In the genomic region with DNA sequence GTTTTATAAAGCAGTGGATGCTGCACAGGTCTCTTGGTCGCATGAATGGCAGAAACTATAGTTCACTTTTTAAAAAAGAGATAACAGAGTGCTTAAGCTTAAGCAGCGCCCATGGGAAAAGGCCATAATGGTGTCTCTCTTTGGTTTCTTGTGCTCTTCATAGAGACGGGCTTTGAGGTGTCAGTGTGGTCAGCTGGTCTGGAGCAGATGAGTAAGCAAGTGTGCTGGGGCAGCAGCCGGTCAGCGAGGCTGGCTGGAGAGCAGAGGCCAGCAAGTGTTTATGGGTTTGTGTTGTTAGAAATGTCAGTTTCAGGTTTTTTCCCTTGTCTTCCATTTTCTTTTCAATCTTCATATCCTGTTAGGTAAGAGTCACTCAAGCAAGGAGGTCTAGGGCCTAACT, we compare ENCODE assay signal across 17 mouse cellular contexts. TPM values are rescaled to one million over a fixed set of nuclear protein-coding genes. Genes with fewer than 3 reads are reported as not detected.
A peak's percentile ranks its signal among the peaks of the same experiment; 100 is the strongest.
DNase-seq lines count a peak whose midpoint lies in the region; TF ChIP-seq lines count a peak whose summit lies in the region.
"Had no signal": no experiment of that assay in that cellular context is flagged by ENCODE, and none has a peak within 500 bp of the region (broad histone marks: within the 10 kb centered on the region; RNA-seq: fewer than 3 reads in every experiment).

No protein-coding gene starts in this region.

- H3K9me3 ChIP-seq in CH12.LX (replicated peaks; ENCODE audit: low read length), result no peaks in the 10 kb centered on the region
- H3K9me3 ChIP-seq: embryonic facial prominence, embryonic 13.5 days; hindbrain, embryonic 15.5 days; limb, embryonic 13.5 days; liver, embryonic 15.5 days; midbrain, embryonic 12.5 days; neural tube, embryonic 13.5 days; stomach, embryonic 15.5 days had no signal

- peak overlapping the region; percentile 91 for H3K4me2 ChIP-seq in CH12.LX (ENCODE audit: insufficient read depth, low read depth, poor library complexity, severe bottlenecking)
- H3K4me2 ChIP-seq: embryonic facial prominence, embryonic 13.5 days; limb, embryonic 13.5 days; midbrain, embryonic 12.5 days; stomach, embryonic 15.5 days had no signal

- peaks cover 8 to 41% of the 10 kb centered on the region in 2 experiments for H3K4me1 ChIP-seq in CH12.LX (ENCODE audit: control insufficient read depth in 1 of 2, insufficient read depth in 2 of 2)

- no peak for TF ChIP-seq POLR2A in CH12.LX (IDR thresholded peaks at IDR 0.05; ENCODE audit: low read depth, low read length)

- H3K36me3 ChIP-seq in CH12.LX (replicated peaks in 1 of 2; ENCODE audit: control insufficient read depth in 1 of 2, insufficient read depth in 1 of 2, low read length in 1 of 2), result peaks cover 0 to 3% of the 10 kb centered on the region in 2 experiments
- H3K36me3 ChIP-seq: embryonic facial prominence, embryonic 13.5 days; hindbrain, embryonic 15.5 days; limb, embryonic 13.5 days; liver, embryonic 15.5 days; midbrain, embryonic 12.5 days; neural tube, embryonic 13.5 days; stomach, embryonic 15.5 days had no signal

- H3K27ac ChIP-seq in left cerebral cortex, adult 2 months, result no peak overlapping the region
- H3K27ac ChIP-seq in CH12.LX (ENCODE audit: insufficient read depth, low read depth), result peak overlapping the region; percentile 11; the same call in 1 of the 2 replicates
- H3K27ac ChIP-seq: embryonic facial prominence, embryonic 13.5 days; hindbrain, embryonic 15.5 days; limb, embryonic 13.5 days; liver, embryonic 15.5 days; midbrain, embryonic 12.5 days; neural tube, embryonic 13.5 days; stomach, embryonic 15.5 days had no signal

- H3K9ac ChIP-seq in CH12.LX (ENCODE audit: insufficient read depth, low read depth), result peak overlapping the region; percentile 98
- H3K9ac ChIP-seq: embryonic facial prominence, embryonic 13.5 days; hindbrain, embryonic 15.5 days; limb, embryonic 13.5 days; liver, embryonic 15.5 days; midbrain, embryonic 12.5 days; neural tube, embryonic 13.5 days; stomach, embryonic 15.5 days had no signal

- no peak for TF ChIP-seq EP300 in CH12.LX (IDR thresholded peaks at IDR 0.05; ENCODE audit: low read length)

- H3K4me3 ChIP-seq in left cerebral cortex, adult 2 months, result peak overlapping the region; percentile 4
- H3K4me3 ChIP-seq in CH12.LX (replicated peaks in 1 of 3; ENCODE audit: low read depth in 2 of 3, low read length in 2 of 3, poor library complexity in 1 of 3), result peak overlapping the region in 2 of 3 experiments; percentile 14 to 26
- H3K4me3 ChIP-seq: embryonic facial prominence, embryonic 13.5 days; hindbrain, embryonic 15.5 days; limb, embryonic 13.5 days; liver, embryonic 15.5 days; midbrain, embryonic 12.5 days; neural tube, embryonic 13.5 days; stomach, embryonic 15.5 days had no signal

- in situ Hi-C loops in CH12.LX (cut with MboI; ENCODE audit: low pct_ligation_motif_present, low pct_unique_long_range_greater_than_20kb, low sequenced_read_pairs), result loop anchor here (10.0 kb wide), 1 partner anchor 63 kb away; no protein-coding TSS in a partner anchor

- H3K79me2 ChIP-seq in CH12.LX (replicated peaks; ENCODE audit: control insufficient read depth, extremely low read depth, insufficient read depth, poor library complexity, severe bottlenecking), result peaks cover 47% of the 10 kb centered on the region

- TF ChIP-seq CTCF in left cerebral cortex, adult 2 months (IDR thresholded peaks at IDR 0.05), result no peak
- no peak for TF ChIP-seq CTCF in CH12.LX (conservative IDR thresholded peaks at IDR 0.05 in 1 of 2, IDR thresholded peaks at IDR 0.05 in 1 of 2; ENCODE audit: low read depth in 2 of 2, low read length in 2 of 2)

- no peak for DNase-seq in left cerebral cortex, adult 2 months (ENCODE audit: extremely low spot score in 1 of 2, low spot score in 2 of 2)
- DNase-seq in left cerebral cortex, adult 9 months (ENCODE audit: low spot score in 2 of 2), result no peak
- DNase-seq in CH12.LX (ENCODE audit: extremely low read depth), result no peak
- peak; percentile 75 for DNase-seq in adrenal gland, postnatal 36 days
- peak; percentile 19 for DNase-seq in naive thymus-derived CD4-positive, alpha-beta T cell, adult 2 months (ENCODE audit: low read depth)
- no peak for DNase-seq in lung, postnatal 25 days (ENCODE audit: low spot score)
- no peak for DNase-seq in layer of hippocampus, postnatal 14 days (ENCODE audit: low spot score in 2 of 2)
- DNase-seq: cerebellum, adult 11 months; kidney, adult 2 months; lung, postnatal 14 days had no signal

- TF ChIP-seq RAD21 in CH12.LX (IDR thresholded peaks at IDR 0.05; ENCODE audit: low read depth, low read length), result no peak

- dilution Hi-C loops in CH12.LX (cut with MboI; ENCODE audit: extremely low pct_ligation_motif_present, extremely low pct_unique_long_range_greater_than_20kb, low sequenced_read_pairs), result no loop called here

- intact Hi-C loops in left cerebral cortex, adult 2 months (cut with DNase I), result loop anchor here (5.0 kb wide), 1 partner anchor 115 kb away; no protein-coding TSS in a partner anchor

- H3K27me3 ChIP-seq in CH12.LX (replicated peaks), result peaks cover 8% of the 10 kb centered on the region
- H3K27me3 ChIP-seq: hindbrain, embryonic 15.5 days; neural tube, embryonic 13.5 days; stomach, embryonic 15.5 days had no signal

TF ChIP-seq in CH12.LX, 34 proteins besides CTCF, POLR2A, EP300 and RAD21:
- TF ChIP-seq IRF4 (IDR thresholded peaks at IDR 0.05; ENCODE audit: low read depth, low read length), result peak; percentile 57; the same call in 1 of the 2 replicates
- no peak for TF ChIP-seq SIN3A (IDR thresholded peaks at IDR 0.05; ENCODE audit: low read length)
- TF ChIP-seq MXI1 (IDR thresholded peaks at IDR 0.05; ENCODE audit: low read depth, low read length), result no peak; the same call in 1 of the 2 replicates
- TF ChIP-seq ETS1 (conservative IDR thresholded peaks at IDR 0.05; ENCODE audit: low read depth, low read length), result peak; percentile 78
- no peak for TF ChIP-seq ZKSCAN1 (IDR thresholded peaks at IDR 0.05; ENCODE audit: borderline replicate concordance, low read depth, low read length)
- TF ChIP-seq CHD1 (IDR thresholded peaks at IDR 0.05; ENCODE audit: low read depth, low read length), result 0 out of 2 replicates have a peak, but pooled peaks have one; percentile 0
- peak; percentile 80 for TF ChIP-seq BHLHE40 (IDR thresholded peaks at IDR 0.05; ENCODE audit: low read depth, low read length)
- no peak for TF ChIP-seq E2F4 (IDR thresholded peaks at IDR 0.05; ENCODE audit: insufficient replicate concordance, low read depth, low read length)
- TF ChIP-seq GABPA (IDR thresholded peaks at IDR 0.05; ENCODE audit: insufficient replicate concordance, low read depth, low read length), result no peak
- no peak for TF ChIP-seq USF1 (IDR thresholded peaks at IDR 0.05; ENCODE audit: low read depth, low read length)
- 0 out of 2 replicates have a peak, but pooled peaks have one; percentile 9 for TF ChIP-seq TCF12 (IDR thresholded peaks at IDR 0.05; ENCODE audit: low read depth, low read length)

RNA-seq across cellular contexts. Expression of gene Plcl2, which starts 3.0 kb away (rescaled TPM):
- total RNA-seq in left cerebral cortex, adult 2 months (2021), result 10 to 100 TPM; 90.8 to 94.5 TPM
- total RNA-seq in CH12.LX (2012; rRNA removed) (11.7 and 16.6 TPM in 2 replicates), CH12.LX (2014; rRNA removed) (12.7 and 12.9 TPM in 2 replicates)
- 9.0 and 9.3 TPM in 2 replicates for polyA plus RNA-seq in CH12.LX (2012; ENCODE audit: insufficient read length, low read depth)
- total RNA-seq in adrenal gland, postnatal 36 days (2021), result 10 to 100 TPM; 58.9 to 75.0 TPM
- 10 to 100 TPM; 51.0 to 57.3 TPM for total RNA-seq in layer of hippocampus, postnatal 14 days (2021)

Comparison
In these comparisons a context has a peak if more than half of its experiments do, and no peak if none do; other contexts are left out.
1. DNase-seq: peak in adrenal gland, postnatal 36 days (2 of 2) and naive thymus-derived CD4-positive, alpha-beta T cell, adult 2 months (single experiment); none in left cerebral cortex, adult 2 months (0 of 2), left cerebral cortex, adult 9 months (0 of 2), CH12.LX (single experiment), lung, postnatal 25 days (single experiment) and layer of hippocampus, postnatal 14 days (0 of 2).